Mouse (Mus musculus): ENCODE results near the gene Il19. TPM values are rescaled to one million over a fixed set of nuclear protein-coding genes. Genes with fewer than 3 reads are reported as not detected.

Il19 gene
- polyA plus RNA-seq, 1 experiment from 2014 or later = not detected

DNA sequence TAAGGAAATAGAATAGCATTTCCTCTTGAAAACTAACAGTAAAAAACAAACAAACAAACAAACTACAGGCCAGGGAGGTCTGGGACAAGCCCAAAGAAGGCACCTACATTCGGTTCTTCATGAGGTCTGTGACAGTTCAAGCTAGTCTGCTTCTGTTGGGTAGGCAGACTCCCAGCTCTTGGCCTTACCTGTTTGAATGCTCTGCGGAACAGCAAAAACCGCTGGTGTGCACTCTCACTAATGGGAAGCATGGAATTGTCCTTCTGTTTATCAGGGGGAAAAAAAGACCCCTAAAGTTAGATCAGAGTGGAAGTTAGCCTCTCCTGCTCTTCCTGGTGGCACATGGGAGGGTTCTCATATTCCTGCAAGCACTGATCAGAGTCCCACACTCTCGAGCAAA is 56.8 kb downstream of the Il19 start:
- Histone ChIP-seq H3K9ac (replicated peaks; ENCODE audit: low read length) (no peak overlapping the region), H3K4me3 (ENCODE audit: low read length) (no peak overlapping the region), H3K4me2 (replicated peaks; ENCODE audit: low read depth, low read length) (no peak overlapping the region), H3K36me3 (ENCODE audit: insufficient read depth, low read length) (no peaks in the 10 kb centered on the region), H3K9me3 (ENCODE audit: low read length) (no peaks in the 10 kb centered on the region), H3K27me3 (ENCODE audit: insufficient read depth, low read length) (peaks cover 22% of the 10 kb centered on the region), H3K27ac (ENCODE audit: low read length) (no peak overlapping the region), H3K4me1 (ENCODE audit: insufficient read depth, low read length) (no peaks in the 10 kb centered on the region)
- WGBS = 81% methylated on average over 4 of the region's 4 CpGs
- ATAC-seq (ENCODE audit: low FRiP score, low TSS enrichment) = no peak

Other genes starting within 250 kb of the Il19 start
- not detected in 2 replicates for gene Gm29427, start 224.3 kb downstream of the Il19 start, polyA plus RNA-seq (2015; fragmentation: Nextera tagmentation; extraction: Ambion mirVana)
- gene Yod1, start 222.8 kb downstream of the Il19 start, polyA plus RNA-seq (2015; fragmentation: Nextera tagmentation; extraction: Ambion mirVana) = 9.0 and 11.3 TPM in 2 replicates
- gene Pfkfb2, start 210.9 kb downstream of the Il19 start, polyA plus RNA-seq (2015; fragmentation: Nextera tagmentation; extraction: Ambion mirVana) = 9.5 and 9.7 TPM in 2 replicates
- gene AA986860, start 208.1 kb downstream of the Il19 start, polyA plus RNA-seq (2015; fragmentation: Nextera tagmentation; extraction: Ambion mirVana) = 16.1 TPM in 2 replicates
- not detected in 2 replicates for gene Fcamr, start 139.2 kb downstream of the Il19 start, polyA plus RNA-seq (2015; fragmentation: Nextera tagmentation; extraction: Ambion mirVana)
- not detected in 2 replicates for gene Pigr, start 113.4 kb downstream of the Il19 start, polyA plus RNA-seq (2015; fragmentation: Nextera tagmentation; extraction: Ambion mirVana)
- gene Fcmr, start 74.4 kb downstream of the Il19 start, polyA plus RNA-seq (2015; fragmentation: Nextera tagmentation; extraction: Ambion mirVana) = 0.36 TPM in 1 of 2 replicates, not detected in the other
- not detected in 2 replicates for gene Il24, start 52.7 kb downstream of the Il19 start, polyA plus RNA-seq (2015; fragmentation: Nextera tagmentation; extraction: Ambion mirVana)
- gene Il20, start 28.7 kb downstream of the Il19 start, polyA plus RNA-seq (2015; fragmentation: Nextera tagmentation; extraction: Ambion mirVana) = not detected in 2 replicates
- gene Il10, start 79.7 kb upstream of the Il19 start, polyA plus RNA-seq (2015; fragmentation: Nextera tagmentation; extraction: Ambion mirVana) = not detected in 2 replicates
- gene Mapkapk2, start 157.7 kb upstream of the Il19 start, polyA plus RNA-seq (2015; fragmentation: Nextera tagmentation; extraction: Ambion mirVana) = 26.5 and 43.9 TPM in 2 replicates
- gene Dyrk3, start 198.2 kb upstream of the Il19 start, polyA plus RNA-seq (2015; fragmentation: Nextera tagmentation; extraction: Ambion mirVana) = 5.9 and 6.1 TPM in 2 replicates
- gene Eif2d, start 213.1 kb upstream of the Il19 start, polyA plus RNA-seq (2015; fragmentation: Nextera tagmentation; extraction: Ambion mirVana) = 70.0 and 70.5 TPM in 2 replicates

Measured in kidney, embryonic 16.5 days (tissue).